Comparison of ENCODE assay signal across 8 mouse cellular contexts in genomic region chr4:105158169-105158555, GRCm38 (mm10). TPM values are rescaled to one million over a fixed set of nuclear protein-coding genes. Genes with fewer than 3 reads are reported as not detected.
DNase-seq lines count a peak whose midpoint lies in the region; ATAC-seq and TF ChIP-seq lines count a peak whose summit lies in the region.

No protein-coding gene starts in this region.

- peak overlapping the region; percentile 76 for H3K9ac ChIP-seq in hindbrain, postnatal 0 days (replicated peaks; ENCODE audit: low read length)

- WGBS in hindbrain, postnatal 0 days, result under 1% methylated on average over 26 of the region's 26 CpGs

- H3K4me1 ChIP-seq in hindbrain, postnatal 0 days (ENCODE audit: insufficient read depth, low read length), result no peaks in the 10 kb centered on the region

- peak; percentile 73 for ATAC-seq in hindbrain, postnatal 0 days
- peak; percentile 66 for ATAC-seq in megakaryocyte progenitor cell, adult 5-6 weeks (replicated peaks; ENCODE audit: poor library complexity)

- H3K4me3 ChIP-seq in hindbrain, postnatal 0 days (ENCODE audit: low read length), result peak overlapping the region; percentile 86

- H3K9me3 ChIP-seq in hindbrain, postnatal 0 days (ENCODE audit: low read length), result no peaks in the 10 kb centered on the region

- intact Hi-C loops in left cerebral cortex, postnatal 25 days (cut with DNase I), result loop anchor here (10.0 kb wide), 1 partner anchor 1217 kb away; no protein-coding TSS in a partner anchor

- H3K27me3 ChIP-seq in hindbrain, postnatal 0 days (ENCODE audit: insufficient read depth, low read length), result no peaks in the 10 kb centered on the region

- peak; percentile 19 for DNase-seq in T-cell, adult 2 months (ENCODE audit: low spot score)
- DNase-seq in cerebellum, postnatal 36 days, result peak; percentile 47 to 52
- peak; percentile 79 for DNase-seq in gastrocnemius, postnatal 10 days
- DNase-seq in hindbrain, postnatal 0 days (ENCODE audit: low spot score), result peak; percentile 85
- peak; percentile 64 to 69 for DNase-seq in left cerebral cortex, postnatal 25 days (ENCODE audit: low spot score in 2 of 2)
- DNase-seq in right cerebral cortex, postnatal 14 days, result peak; percentile 70
- DNase-seq in urinary bladder, postnatal 10 days (ENCODE audit: low spot score), result peak; percentile 28

- TF ChIP-seq CTCF in hindbrain, postnatal 0 days (IDR thresholded peaks at IDR 0.05; ENCODE audit: low read depth), result peak; percentile 69

- H3K36me3 ChIP-seq in hindbrain, postnatal 0 days (ENCODE audit: insufficient read depth, low read length), result no peaks in the 10 kb centered on the region

- H3K27ac ChIP-seq in hindbrain, postnatal 0 days, result peak overlapping the region; percentile 89

- peak overlapping the region; percentile 84 for H3K4me2 ChIP-seq in hindbrain, postnatal 0 days (ENCODE audit: low read depth, low read length)

RNA-seq across cellular contexts. Expression of gene Plpp3, which starts 1.0 kb away (rescaled TPM):
- total RNA-seq in gastrocnemius, postnatal 10 days (2021), result 10 to 100 TPM; 79.6 to 82.6 TPM
- total RNA-seq in hindbrain, postnatal 0 days (2014; rRNA removed), result 167 and 174 TPM in 2 replicates
- polyA plus RNA-seq in hindbrain, postnatal 0 days (2015; fragmentation: Nextera tagmentation; extraction: Ambion mirVana), result 180 and 198 TPM in 2 replicates
- total RNA-seq in left cerebral cortex, postnatal 25 days (2021), result 100 to 1,000 TPM; 163 to 170 TPM
- total RNA-seq in megakaryocyte progenitor cell, adult 5-6 weeks (2015), result 0.34 TPM in 1 of 2 replicates, not detected in the other
- total RNA-seq in megakaryocyte progenitor cell, adult 5-6 weeks (2017), result 0.14 TPM in 1 of 2 replicates, not detected in the other

RNA-seq across cellular contexts. Expression of gene Prkaa2, which starts 48.5 kb away (rescaled TPM):
- total RNA-seq in gastrocnemius, postnatal 10 days (2021), result 10 to 100 TPM; 75.4 to 83.6 TPM
- 16.9 and 19.3 TPM in 2 replicates for total RNA-seq in hindbrain, postnatal 0 days (2014; rRNA removed)
- 10.9 and 13.2 TPM in 2 replicates for polyA plus RNA-seq in hindbrain, postnatal 0 days (2015; fragmentation: Nextera tagmentation; extraction: Ambion mirVana)
- total RNA-seq in left cerebral cortex, postnatal 25 days (2021), result 10 to 100 TPM; 31.0 to 31.6 TPM
- 0.20 and 0.42 TPM in 2 replicates for total RNA-seq in megakaryocyte progenitor cell, adult 5-6 weeks (2015)
- total RNA-seq in megakaryocyte progenitor cell, adult 5-6 weeks (2017), result 0.03 TPM in 1 of 2 replicates, not detected in the other

Comparison
In these comparisons a context has a peak if more than half of its experiments do, and no peak if none do; other contexts are left out.
1. Peak in every context shown above with its lines: DNase-seq, ATAC-seq, H3K4me3 ChIP-seq and H3K27ac ChIP-seq.
2. DNase-seq: peak in every context shown above with its lines; median percentile 85 in hindbrain, postnatal 0 days; 79 in gastrocnemius, postnatal 10 days; 70 in right cerebral cortex, postnatal 14 days; 66 in left cerebral cortex, postnatal 25 days; 50 in cerebellum, postnatal 36 days; 28 in urinary bladder, postnatal 10 days; 19 in T-cell, adult 2 months.
3. RNA of gene Plpp3, which starts 1.0 kb away (total RNA-seq): 163 to 170 TPM in left cerebral cortex, postnatal 25 days, 167 to 174 TPM in hindbrain, postnatal 0 days and 79.6 to 82.6 TPM in gastrocnemius, postnatal 10 days; 0.14 to 0.34 TPM in megakaryocyte progenitor cell, adult 5-6 weeks; every median in the first group is over 10 times any median in the second.
4. RNA of gene Prkaa2, which starts 48.5 kb away (total RNA-seq): 75.4 to 83.6 TPM in gastrocnemius, postnatal 10 days, 31.0 to 31.6 TPM in left cerebral cortex, postnatal 25 days and 16.9 to 19.3 TPM in hindbrain, postnatal 0 days; 0.03 to 0.42 TPM in megakaryocyte progenitor cell, adult 5-6 weeks; every median in the first group is over 10 times any median in the second.